17 mouse cellular contexts compared by ENCODE assay signal in genomic region chr6:47827462-47827861, GRCm38 (mm10). TPM values are rescaled to one million over a fixed set of nuclear protein-coding genes. Genes with fewer than 3 reads are reported as not detected.
"Had no signal": no experiment of that assay in that cellular context is flagged by ENCODE, and none has a peak within 500 bp of the region (broad histone marks: within the 10 kb centered on the region; RNA-seq: fewer than 3 reads in every experiment).

No protein-coding gene starts in this region.

- DNase-seq: kidney, adult 11 months; kidney, adult 8-10 months; kidney, postnatal 25 days; left cerebral cortex, postnatal 4 days; lung, adult 2 months; lung, postnatal 14 days; thymus, adult 2 months; thymus, postnatal 25 days had no signal

- H3K27ac ChIP-seq: kidney, embryonic 15.5 days; limb, embryonic 12.5 days; limb, embryonic 15.5 days; liver, embryonic 15.5 days; macrophage; midbrain, embryonic 12.5 days had no signal

- H3K36me3 ChIP-seq: liver, embryonic 15.5 days had no signal

- H3K9me3 ChIP-seq: kidney, embryonic 15.5 days; limb, embryonic 12.5 days; limb, embryonic 15.5 days; liver, embryonic 15.5 days; midbrain, embryonic 12.5 days had no signal

- ATAC-seq: midbrain, embryonic 16.5 days had no signal

- H3K27me3 ChIP-seq: kidney, embryonic 15.5 days; limb, embryonic 12.5 days; limb, embryonic 15.5 days; liver, embryonic 15.5 days; midbrain, embryonic 12.5 days had no signal

- H3K4me2 ChIP-seq: kidney, embryonic 15.5 days; limb, embryonic 12.5 days; limb, embryonic 15.5 days; liver, embryonic 11.5 days; liver, embryonic 15.5 days; midbrain, embryonic 12.5 days had no signal

- H3K4me3 ChIP-seq: kidney, embryonic 15.5 days; limb, embryonic 12.5 days; limb, embryonic 15.5 days; liver, embryonic 15.5 days; midbrain, embryonic 12.5 days had no signal

- H3K9ac ChIP-seq: kidney, embryonic 15.5 days; limb, embryonic 12.5 days; limb, embryonic 15.5 days; liver, embryonic 15.5 days; midbrain, embryonic 12.5 days had no signal

RNA-seq across cellular contexts. Expression of gene Zfp786, which starts 3.2 kb away (rescaled TPM):
- total RNA-seq: megakaryocyte, adult 5-6 weeks had no signal
